Mouse (Mus musculus) lung, adult 2 months (tissue): ENCODE measurements at regions not wholly inside any gene's neighbourhood (a gene's known extent, or its start where the extent isn't known, plus 50 kb on each side); places are given as distances from the start of the nearest gene placed in this dataset.

ENCODE experiments used
- CTCF ChIP-seq: fragments of 200-500 bp; IDR thresholded peaks from 2 replicates; pipeline ENCODE4 v1.5.1; 2011; ENCODE audit warnings: mild to moderate bottlenecking, low read length, control low read depth; ENCODE audit not compliant: insufficient read depth
- POLR2A ChIP-seq: fragments of 200-500 bp; IDR thresholded peaks from 2 replicates; pipeline ENCODE4 v1.6.1; 2011; ENCODE audit warnings: low read depth, mild to moderate bottlenecking, control low read depth, low read length, borderline replicate concordance; ENCODE audit errors: extremely low read depth

GRCm38 (mm10) chr8:103199696-103200615 lies 414.5 kb upstream of the Cdh11 start:
- no peak for TF ChIP-seq CTCF
- no peak for TF ChIP-seq POLR2A
